Mouse (Mus musculus) spleen, embryonic (tissue): ENCODE results near the gene F11.

Experiments
- CTCF ChIA-PET: fragments of 350-600 bp; sonication (Branson Sonifier 250); formaldehyde crosslinking; loops from one replicate; lab custom pipeline; 2022; lab: Charles Lee

Gene F11

DNA sequence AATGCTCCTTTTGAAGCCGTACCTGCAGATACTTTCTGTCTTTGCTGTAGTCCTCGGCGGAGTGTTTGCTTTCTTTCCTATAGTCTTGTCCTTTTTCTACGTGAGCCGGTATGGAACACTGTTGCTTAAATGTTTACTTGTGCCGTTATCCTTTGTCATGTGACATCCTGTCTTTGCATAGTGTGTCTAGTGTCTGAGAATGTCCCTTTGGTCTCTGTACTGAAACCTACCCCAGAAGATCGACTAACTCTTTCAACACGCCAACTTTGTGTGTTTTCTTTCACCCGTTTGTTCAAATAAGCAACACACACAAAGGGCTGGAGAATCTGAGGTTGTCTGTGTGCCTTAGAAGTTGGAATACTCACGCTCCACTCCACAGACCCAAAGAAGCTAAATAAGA, at the start of gene F11:
Gene F11 (minus strand): TSS at position 112 of the 400 bp plus-strand sequence.
- CTCF ChIA-PET, result no interaction called here

DNA sequence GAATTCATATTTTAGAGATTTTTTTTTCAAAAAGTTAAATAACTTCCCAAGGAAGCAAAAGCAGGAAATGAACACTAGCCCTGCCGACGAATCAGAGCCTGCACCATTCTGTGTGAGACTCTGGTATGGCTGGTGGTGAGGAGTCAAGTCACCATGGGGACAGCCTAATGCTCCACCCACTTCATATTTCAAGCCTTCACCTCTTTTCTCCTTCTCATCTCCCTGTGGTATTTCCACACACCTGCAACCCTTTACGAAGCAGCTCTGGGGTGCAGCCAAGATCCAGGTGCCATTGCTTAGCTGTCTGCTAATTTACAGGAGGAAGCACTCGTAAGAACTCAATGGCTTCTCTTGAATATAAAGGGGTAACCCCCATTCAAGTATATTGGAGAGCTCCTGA, 49.1 kb upstream of the F11 start:
- CTCF ChIA-PET, result no interaction called here

GRCm38 (mm10) chr8:45308366-45308765, 46.5 kb upstream of the F11 start, which contains the start of gene Gm45753:
Gm45753 (minus strand) TSS chr8:45308466.
- CTCF ChIA-PET, result no interaction called here

GRCm38 (mm10) chr8:45305479-45305878, 43.6 kb upstream of the F11 start:
- CTCF ChIA-PET, result no interaction called here

DNA sequence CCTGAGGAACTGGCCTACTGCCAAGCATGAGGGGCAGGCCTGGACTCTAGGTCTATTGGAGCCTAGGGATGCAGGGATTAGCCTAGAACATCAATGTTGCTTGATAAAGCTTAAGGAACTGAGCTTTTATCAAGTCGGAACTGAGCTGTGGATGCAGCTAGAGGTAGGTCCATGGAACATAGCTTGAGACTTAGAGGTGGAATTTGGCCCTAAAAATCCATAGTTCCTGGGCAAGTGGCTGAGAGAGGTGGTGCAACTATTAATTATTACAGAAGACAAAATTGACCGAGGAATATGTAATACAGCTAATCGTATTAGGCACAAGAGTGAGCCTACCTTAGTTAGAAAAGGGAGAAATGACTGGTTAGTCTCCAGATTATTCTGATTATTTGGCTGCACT, 42.5 kb upstream of the F11 start:
- CTCF ChIA-PET, result no interaction called here

GRCm38 (mm10) chr8:45302390-45302789, 40.6 kb upstream of the F11 start:
- CTCF ChIA-PET, result no interaction called here

DNA sequence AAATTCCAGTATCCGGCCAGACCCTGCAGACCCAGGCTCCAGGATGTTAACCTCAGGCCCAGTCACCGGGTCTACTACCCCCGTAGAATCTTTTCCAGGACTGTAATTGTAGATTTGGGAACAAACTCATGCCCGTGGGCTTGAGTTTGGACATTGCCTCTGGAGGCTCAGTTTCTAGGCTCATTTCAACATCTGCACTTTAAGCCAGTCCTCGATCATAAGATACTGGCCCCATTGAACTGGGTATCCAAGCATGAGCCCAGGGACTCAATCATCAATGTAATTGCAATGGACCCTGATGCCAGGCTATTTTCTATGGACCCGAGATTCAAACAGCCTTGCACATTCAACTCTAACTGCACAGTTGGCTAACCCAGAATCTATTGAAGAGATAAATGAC, 33.4 kb upstream of the F11 start:
- CTCF ChIA-PET, result no interaction called here

- CTCF ChIA-PET, result no interaction called here
Observed at GRCm38 (mm10) chr8:45294687-45295086, 32.9 kb upstream of the F11 start, which contains the start of gene Klkb1. Klkb1 (minus strand) TSS chr8:45294859.

DNA sequence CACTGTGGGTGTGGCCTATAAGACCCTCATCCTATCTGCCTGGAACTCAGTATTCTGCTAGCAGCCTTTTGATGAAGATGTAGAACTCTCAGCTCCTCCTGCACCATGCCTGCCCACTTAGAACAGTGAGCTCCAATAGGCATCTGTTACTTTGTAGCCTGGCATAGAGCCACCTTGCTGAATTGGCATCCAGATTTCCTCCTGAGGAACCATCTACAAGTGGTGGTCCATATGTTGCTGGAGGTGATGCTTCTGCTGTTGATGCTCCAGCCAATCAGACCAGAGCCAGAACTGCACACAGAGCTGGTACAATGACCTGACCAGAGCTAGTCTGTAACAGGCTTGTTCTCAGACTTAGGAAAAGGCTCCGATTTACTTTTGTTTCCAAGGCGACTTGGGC, 30.0 kb upstream of the F11 start:
- CTCF ChIA-PET, result no interaction called here

DNA sequence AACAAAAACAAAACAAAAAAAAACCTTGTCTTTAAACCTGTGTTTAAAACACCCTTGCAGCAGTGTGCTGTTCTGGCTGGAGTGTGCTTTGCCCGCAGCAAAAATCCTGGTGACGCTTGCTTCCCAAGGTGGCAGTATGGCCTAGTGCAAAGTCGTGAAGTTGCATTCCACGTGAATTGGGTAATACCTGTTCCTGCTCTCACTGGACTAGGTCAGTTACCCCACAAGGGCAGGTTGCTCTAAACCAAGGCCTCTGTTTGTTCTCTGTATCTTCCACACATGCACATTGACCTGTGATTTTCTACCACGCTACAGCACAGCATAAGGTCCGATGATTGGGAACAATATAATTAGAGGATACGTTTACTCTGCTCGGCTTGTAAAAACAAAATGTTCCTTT, 19.8 kb upstream of the F11 start:
- CTCF ChIA-PET, result no interaction called here

DNA sequence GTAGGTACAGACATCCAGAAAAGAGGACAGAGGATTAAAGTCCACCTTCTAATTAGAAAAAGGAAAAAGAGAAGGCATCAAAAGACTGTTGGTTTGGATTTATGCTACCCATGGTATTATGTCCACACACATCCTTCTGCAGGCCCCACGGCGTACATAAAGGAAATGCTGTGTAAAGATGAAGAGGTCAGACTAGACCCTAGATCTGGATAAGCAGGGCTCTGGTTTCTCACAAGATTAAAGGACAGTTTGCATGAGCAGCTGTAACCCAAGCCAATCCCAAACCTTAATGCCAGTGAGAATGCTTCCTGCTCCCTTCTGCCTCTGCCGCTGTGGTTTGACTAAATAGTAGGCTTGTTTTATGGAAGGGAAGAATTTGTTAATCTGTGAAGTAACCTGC, 15.6 kb upstream of the F11 start:
- CTCF ChIA-PET, result no interaction called here

GRCm38 (mm10) chr8:45274317-45274716, 12.5 kb upstream of the F11 start:
- CTCF ChIA-PET, result no interaction called here

DNA sequence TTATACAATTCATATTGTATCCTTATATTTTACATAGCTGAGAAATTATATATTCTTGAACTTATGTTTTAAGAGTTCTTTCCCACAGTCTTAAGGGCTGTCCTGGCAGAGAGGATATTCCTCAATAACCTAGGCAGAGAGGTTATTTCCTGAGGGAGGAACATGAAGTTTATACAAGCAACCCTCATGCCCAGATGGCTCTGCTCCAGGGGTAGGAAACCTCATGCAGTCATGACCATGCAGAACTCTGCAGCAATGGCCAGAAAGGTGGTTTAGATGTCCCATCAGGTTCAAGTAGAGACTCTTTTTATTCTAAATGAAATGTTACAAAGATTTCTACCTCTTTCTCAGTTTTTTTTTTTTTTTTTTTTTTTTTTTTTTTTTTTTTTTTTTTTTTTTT, 7.2 kb upstream of the F11 start:
- CTCF ChIA-PET, result no interaction called here

DNA sequence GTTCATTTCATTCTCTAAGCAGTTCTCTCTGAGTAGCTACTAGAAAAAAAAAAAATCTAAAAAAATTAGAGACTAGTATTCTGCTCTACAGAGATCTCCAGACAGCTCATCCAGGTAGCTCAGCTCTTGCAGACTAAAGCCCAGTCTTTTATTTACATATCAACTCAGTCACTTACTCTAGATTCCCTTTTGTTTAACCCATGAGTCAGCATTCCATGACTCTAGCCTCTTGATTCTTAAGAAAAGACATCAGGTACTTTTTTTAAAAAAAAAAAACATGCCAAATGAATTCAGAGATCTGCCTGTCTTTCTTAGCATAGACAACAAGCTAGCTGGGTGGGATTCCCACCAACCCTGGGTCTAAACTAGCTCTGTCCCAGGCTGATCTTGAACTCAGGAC, 6.7 kb upstream of the F11 start:
- CTCF ChIA-PET, result no interaction called here

- CTCF ChIA-PET, result no interaction called here
Observed at GRCm38 (mm10) chr8:45267611-45268391, 6.0 kb upstream of the F11 start.

DNA sequence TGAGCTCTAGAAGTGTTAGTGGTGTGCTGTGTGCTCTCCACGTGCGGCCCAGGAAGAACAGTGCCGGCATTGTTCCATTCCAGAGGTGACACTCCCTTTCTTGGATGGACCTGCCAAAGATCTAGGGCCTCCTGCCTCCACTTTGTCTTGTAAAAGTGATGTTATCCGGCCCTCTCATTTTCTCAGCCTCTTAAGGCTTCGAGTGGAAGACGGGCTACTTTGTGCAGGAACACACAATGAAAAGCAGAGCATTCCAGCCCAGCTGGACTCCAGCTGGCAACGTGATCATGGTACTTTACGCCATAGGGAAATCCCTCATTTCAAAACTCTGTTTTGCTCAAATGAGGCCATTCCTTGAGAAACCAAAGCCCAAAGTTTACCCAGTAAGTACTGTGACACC, 5.2 kb upstream of the F11 start:
- CTCF ChIA-PET, result no interaction called here

DNA sequence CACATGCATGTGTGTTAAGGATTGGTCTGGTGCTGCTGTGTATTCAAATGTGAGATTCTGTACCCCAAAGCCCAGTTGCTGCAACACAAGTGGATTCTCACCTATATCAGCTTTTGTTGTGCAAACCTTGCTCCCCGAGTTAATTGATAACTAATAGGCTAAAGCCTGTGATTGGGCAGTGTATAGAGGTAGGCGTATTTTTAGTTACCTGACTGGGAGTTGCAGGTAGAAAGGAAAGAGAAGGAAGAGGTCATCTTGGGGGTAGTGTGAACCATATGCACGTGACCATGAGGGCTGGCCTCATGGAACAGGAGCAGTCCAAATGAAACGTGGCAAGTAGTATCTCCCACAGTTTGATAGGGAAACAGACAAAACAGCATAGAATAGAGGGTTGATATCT, 3.1 kb upstream of the F11 start:
- CTCF ChIA-PET, result no interaction called here

GRCm38 (mm10) chr8:45262851-45263250, 1.0 kb upstream of the F11 start:
- CTCF ChIA-PET, result no interaction called here

- CTCF ChIA-PET, result no interaction called here
Observed at GRCm38 (mm10) chr8:45258421-45258820, 3.4 kb downstream of the F11 start.

DNA sequence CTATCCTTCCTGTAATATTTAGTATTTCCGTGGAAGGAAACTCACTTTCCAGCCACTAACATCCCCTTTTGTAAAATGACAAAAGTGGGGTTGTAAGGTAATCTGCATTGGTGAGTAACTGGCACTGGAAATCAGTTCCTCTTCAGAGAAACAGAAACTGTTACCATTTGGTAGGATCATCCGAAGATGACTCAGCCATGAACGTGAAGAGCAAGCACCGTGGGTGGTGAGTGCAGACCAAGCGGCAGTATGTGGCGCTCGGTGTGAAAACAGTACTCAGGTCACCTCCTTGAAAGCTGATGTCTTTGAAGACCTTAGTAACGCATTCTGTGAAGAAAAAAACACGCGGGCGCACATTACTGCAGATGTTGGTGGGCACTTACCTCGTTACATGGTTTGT, 6.8 kb downstream of the F11 start:
- CTCF ChIA-PET, result no interaction called here

- CTCF ChIA-PET, result no interaction called here
Observed at GRCm38 (mm10) chr8:45254194-45254842, 7.5 kb downstream of the F11 start.

GRCm38 (mm10) chr8:45253586-45253985, 8.2 kb downstream of the F11 start:
- CTCF ChIA-PET, result no interaction called here

DNA sequence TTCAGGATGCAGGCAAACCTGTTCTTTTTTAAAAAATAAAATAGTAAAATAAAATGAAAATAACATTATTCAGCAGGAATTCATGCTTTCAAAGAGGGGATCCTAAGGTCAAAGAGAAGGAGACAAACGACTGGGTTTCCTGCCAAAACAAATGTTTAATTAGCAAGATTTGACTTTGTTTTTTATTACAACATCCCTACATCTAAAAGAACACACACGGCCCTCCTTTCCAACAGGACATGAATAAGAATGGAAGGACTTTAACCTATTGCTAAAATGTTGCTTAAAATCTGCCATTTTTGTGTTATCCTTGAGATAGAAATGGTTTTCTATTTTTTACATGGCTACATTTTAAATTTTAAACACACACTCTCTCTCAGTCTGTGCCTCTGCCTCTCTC, 8.7 kb downstream of the F11 start:
- CTCF ChIA-PET, result no interaction called here
